Mouse (Mus musculus) MEL (cell line): ENCODE measurements around the gene Srsf7. TPM values are rescaled to one million over a fixed set of nuclear protein-coding genes. Genes with fewer than 3 reads are reported as not detected.

Experiments
- DNase-seq: peaks from one replicate; pipeline ENCODE4 v3.0.0; 2011; ENCODE audit warnings: low read depth, low spot score
- H3K27ac ChIP-seq: 2 replicates; pipeline ENCODE4 v1.5.1; 2012; ENCODE audit warnings: low read depth, mild to moderate bottlenecking, control low read depth, low read length, moderate library complexity; ENCODE audit not compliant: control insufficient read depth
- H3K27me3 ChIP-seq, 2 experiments: fragments of 150-350 bp in 1 of 2; sonication (generic) in 1 of 2; 2 replicates each; pipeline ENCODE4 v1.6.1; 2012; ENCODE audit warnings: low read length in 2 of 2, mild to moderate bottlenecking in 2 of 2, improper control_type of control experiment in 1 of 2, moderate library complexity in 1 of 2; ENCODE audit not compliant: insufficient read depth in 2 of 2, control insufficient read depth in 1 of 2
- H3K36me3 ChIP-seq, 2 experiments: 2 replicates each; pipeline ENCODE4 v1.6.1; 2012 to 2014; ENCODE audit warnings: low read length in 2 of 2, improper control_type of control experiment in 1 of 2, inconsistent platforms in 1 of 2, mild to moderate bottlenecking in 1 of 2; ENCODE audit not compliant: insufficient read depth in 2 of 2, control insufficient read depth in 1 of 2
- H3K4me1 ChIP-seq, 2 experiments: fragments of 150-350 bp in 1 of 2; sonication (generic) in 1 of 2; 2 replicates each; pipeline ENCODE4 v1.6.1; 2012; ENCODE audit warnings: low read length in 2 of 2, improper control_type of control experiment in 1 of 2, mild to moderate bottlenecking in 1 of 2; ENCODE audit not compliant: insufficient read depth in 2 of 2, control insufficient read depth in 1 of 2
- H3K4me3 ChIP-seq, 2 experiments: fragments of 150-350 bp in 1 of 2; sonication (generic) in 1 of 2; 2 replicates each; pipeline ENCODE4 v1.5.1; 2012; ENCODE audit warnings: low read depth in 2 of 2, low read length in 2 of 2, mild to moderate bottlenecking in 2 of 2, moderate library complexity in 2 of 2, control low read depth in 1 of 2, improper control_type of control experiment in 1 of 2; ENCODE audit not compliant: control insufficient read depth in 1 of 2, insufficient read depth in 1 of 2
- H3K79me2 ChIP-seq: 2 replicates; pipeline ENCODE4 v1.6.1; 2012; ENCODE audit warnings: mild to moderate bottlenecking, low read length, moderate library complexity; ENCODE audit not compliant: control insufficient read depth, poor library complexity, insufficient read depth
- H3K9ac ChIP-seq: 2 replicates; pipeline ENCODE4 v1.6.1; 2012; ENCODE audit warnings: low read depth, mild to moderate bottlenecking, control low read depth, low read length, moderate library complexity; ENCODE audit not compliant: control insufficient read depth, poor library complexity, severe bottlenecking
- H3K9me3 ChIP-seq: fragments of 150-350 bp; sonication (generic); replicated peaks from 2 replicates; pipeline ENCODE4 v1.6.1; 2012; ENCODE audit warnings: mild to moderate bottlenecking, low read length, improper control_type of control experiment, moderate library complexity; ENCODE audit not compliant: insufficient read depth
- CHD1 ChIP-seq: IDR thresholded peaks from 2 replicates; pipeline ENCODE4 v1.6.1; 2012; ENCODE audit warnings: low read depth, mild to moderate bottlenecking, inconsistent platforms, low read length, improper control_type of control experiment
- CHD2 ChIP-seq: IDR thresholded peaks from 2 replicates; pipeline ENCODE4 v1.6.1; 2011; ENCODE audit warnings: low read length, improper control_type of control experiment
- E2F4 ChIP-seq: IDR thresholded peaks from 2 replicates; pipeline ENCODE4 v1.6.1; 2011; ENCODE audit warnings: low read depth, low read length, improper control_type of control experiment, borderline replicate concordance
- ELF1 ChIP-seq: IDR thresholded peaks from 2 replicates; pipeline ENCODE4 v1.6.1; 2014; ENCODE audit warnings: low read depth, mild to moderate bottlenecking, inconsistent platforms, low read length, improper control_type of control experiment, moderate library complexity
- JUND ChIP-seq: IDR thresholded peaks from 2 replicates; pipeline ENCODE4 v1.6.1; 2011; ENCODE audit warnings: low read depth, mild to moderate bottlenecking, improper control_type of control experiment, low read length
- KAT2A ChIP-seq: conservative IDR thresholded peaks from 2 replicates; pipeline ENCODE4 v1.6.1; 2012; ENCODE audit warnings: low read depth, low read length, improper control_type of control experiment, inconsistent platforms
- MAFK ChIP-seq: IDR thresholded peaks from 2 replicates; pipeline ENCODE4 v1.6.1; 2011; ENCODE audit warnings: low read depth, mild to moderate bottlenecking, low read length, improper control_type of control experiment, borderline replicate concordance
- MEF2A ChIP-seq: IDR thresholded peaks from 2 replicates; pipeline ENCODE4 v1.6.1; 2014; ENCODE audit warnings: low read depth, mild to moderate bottlenecking, inconsistent platforms, low read length, improper control_type of control experiment; ENCODE audit not compliant: poor library complexity, insufficient replicate concordance, severe bottlenecking; ENCODE audit errors: extremely low read depth
- MYC ChIP-seq: IDR thresholded peaks from 2 replicates; pipeline ENCODE4 v1.6.1; 2011; ENCODE audit warnings: low read depth, mild to moderate bottlenecking, low read length, improper control_type of control experiment, moderate library complexity
- NELFE ChIP-seq: IDR thresholded peaks from 2 replicates; pipeline ENCODE4 v1.6.1; 2011; ENCODE audit warnings: low read depth, low read length, improper control_type of control experiment
- POLR2A ChIP-seq, 2 experiments: IDR thresholded peaks; 2 replicates each; pipeline ENCODE4 v1.6.1; 2011 to 2012; ENCODE audit warnings: low read length in 2 of 2, mild to moderate bottlenecking in 2 of 2, control low read depth in 1 of 2, improper control_type of control experiment in 1 of 2, low read depth in 1 of 2, moderate library complexity in 1 of 2; ENCODE audit not compliant: control insufficient read depth in 1 of 2, insufficient read depth in 1 of 2, poor library complexity in 1 of 2
- POLR2AphosphoS5 ChIP-seq: IDR thresholded peaks from 2 replicates; pipeline ENCODE4 v1.6.1; 2012; ENCODE audit warnings: low read depth, borderline replicate concordance, mild to moderate bottlenecking, inconsistent platforms, low read length, moderate library complexity, mixed read lengths
- RAD21 ChIP-seq: IDR thresholded peaks from 2 replicates; pipeline ENCODE4 v1.6.1; 2011; ENCODE audit warnings: mild to moderate bottlenecking, low read depth, low read length, improper control_type of control experiment
- RCOR1 ChIP-seq: IDR thresholded peaks from 2 replicates; pipeline ENCODE4 v1.6.1; 2012; ENCODE audit warnings: low read depth, mild to moderate bottlenecking, inconsistent platforms, low read length, improper control_type of control experiment
- TBP ChIP-seq: IDR thresholded peaks from 2 replicates; pipeline ENCODE4 v1.8.0; 2011; ENCODE audit warnings: low read depth, low read length, improper control_type of control experiment
- UBTF ChIP-seq: IDR thresholded peaks from 2 replicates; pipeline ENCODE4 v1.6.1; 2012; ENCODE audit warnings: low read depth, mild to moderate bottlenecking, inconsistent platforms, low read length, improper control_type of control experiment, moderate library complexity, borderline replicate concordance; ENCODE audit not compliant: insufficient read depth
- USF2 ChIP-seq, 2 experiments: IDR thresholded peaks; 2 replicates each; pipeline ENCODE4 v1.6.1; 2011 to 2012; ENCODE audit warnings: improper control_type of control experiment in 2 of 2, low read length in 2 of 2, borderline replicate concordance in 1 of 2, inconsistent platforms in 1 of 2, low read depth in 1 of 2, mild to moderate bottlenecking in 1 of 2; ENCODE audit not compliant: insufficient read depth in 1 of 2
- ZC3H11A ChIP-seq: IDR thresholded peaks from 2 replicates; pipeline ENCODE4 v1.6.1; 2012; ENCODE audit warnings: low read depth, mild to moderate bottlenecking, inconsistent platforms, low read length, improper control_type of control experiment
- ZKSCAN1 ChIP-seq: IDR thresholded peaks from 2 replicates; pipeline ENCODE4 v1.6.1; 2012; ENCODE audit warnings: low read depth, mild to moderate bottlenecking, inconsistent platforms, low read length, improper control_type of control experiment, moderate library complexity
- ZNF384 ChIP-seq: IDR thresholded peaks from 2 replicates; pipeline ENCODE4 v1.6.1; 2012; ENCODE audit warnings: low read depth, mild to moderate bottlenecking, inconsistent platforms, low read length, improper control_type of control experiment
- polyA plus RNA-seq, 2 experiments: library from polyadenylated mRNA; stranded (reverse) in 1 of 2; unstranded in 1 of 2; fragments of >175 nt in 1 of 2; fragments of >200 nt in 1 of 2; gene quantifications; 2 replicates each; pipeline versions ENCODE4 v1.2.1 to v1.2.4; 2012; ENCODE audit warnings: low replicate concordance in 2 of 2, low read depth in 1 of 2; ENCODE audit not compliant: insufficient read length in 2 of 2, insufficient read depth in 1 of 2, missing spikeins in 1 of 2
- total RNA-seq: library from RNA; depleted of rRNA; stranded (reverse); fragments of 300-350 nt; gene quantifications from 2 replicates; pipeline ENCODE4 v1.2.3, GENCODE M21; 2012

The Srsf7 gene
- total and polyA plus RNA-seq, 3 experiments = 399 to 425 TPM; not detected in 1

DNA sequence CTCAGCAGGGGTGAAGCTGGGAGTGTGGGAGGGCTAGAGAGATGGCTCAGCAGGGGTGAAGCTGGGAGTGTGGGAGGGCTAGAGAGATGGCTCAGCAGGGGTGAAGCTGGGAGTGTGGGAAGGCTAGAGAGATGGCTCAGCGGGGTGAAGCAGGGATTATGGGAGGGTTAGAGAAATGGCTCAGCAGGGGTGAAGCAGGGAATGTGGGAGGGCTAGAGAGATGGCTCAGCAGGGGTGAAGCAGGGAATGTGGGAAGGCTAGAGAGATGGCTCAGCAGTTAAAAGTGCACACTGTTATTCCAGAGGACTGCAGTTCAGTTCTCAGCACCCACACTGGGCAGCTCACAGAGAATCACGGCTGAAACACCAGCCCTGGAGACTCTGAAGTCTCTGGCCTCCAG lies 53.5 kb downstream of the Srsf7 start:
- H3K79me2 ChIP-seq = no peaks in the 10 kb centered on the region
- H3K9ac ChIP-seq = no peak overlapping the region
- no peak overlapping the region for H3K4me3 ChIP-seq
- H3K4me1 ChIP-seq = 0 out of 4 replicates have a peak, but pooled peaks cover 0 to 3% of the 10 kb centered on the region in 2 experiments
- H3K27me3 ChIP-seq = peaks cover 4 to 9% of the 10 kb centered on the region in 2 experiments
- no peaks in the 10 kb centered on the region for H3K36me3 ChIP-seq
- H3K9me3 ChIP-seq = no peaks in the 10 kb centered on the region
- no peak overlapping the region for H3K27ac ChIP-seq
- no peak for DNase-seq
- TF ChIP-seq MYC (no peak), RCOR1 (no peak), NELFE (no peak), CHD1 (no peak), RAD21 (no peak), POLR2AphosphoS5 (no peak), POLR2A (IDR thresholded peaks at IDR 0.05; ENCODE audit: control insufficient read depth in 1 of 2, insufficient read depth in 1 of 2, low read depth in 1 of 2, low read length in 2 of 2, poor library complexity in 1 of 2) (no peak), E2F4 (no peak), TBP (no peak), MAFK (no peak), ZNF384 (no peak), ZC3H11A (no peak), JUND (no peak), ZKSCAN1 (no peak), USF2 (IDR thresholded peaks at IDR 0.05; ENCODE audit: borderline replicate concordance in 1 of 2, insufficient read depth in 1 of 2, low read depth in 1 of 2, low read length in 2 of 2) (no peak), ELF1 (no peak), UBTF (no peak), KAT2A (no peak), CHD2 (no peak), MEF2A (no peak)
- TF ChIP-seq, all 39 proteins: peak for 0
